Mouse (Mus musculus) neural tube, embryonic 15.5 days (tissue): ENCODE results near the gene 1700001C19Rik. TPM values are rescaled to one million over a fixed set of nuclear protein-coding genes. Genes with fewer than 3 reads are reported as not detected.
"Not testable (repeated sequence)": the region's sequence is repeated elsewhere in the genome, so short reads cannot be mapped to it uniquely, and the experiment has no call there.

Experiments used
- ATAC-seq: fragments of 200-750 bp; cut with Nextera tagmentation; 2 replicates; pipeline ENCODE4 v1.8.0; 2017; ENCODE audit warnings: mild to moderate bottlenecking, moderate TSS enrichment, moderate library complexity; ENCODE audit not compliant: low FRiP score
- H3K27ac ChIP-seq: fragments of 300-500 bp; sonication (generic); replicated peaks from 2 replicates; pipeline ENCODE4 v1.5.1; 2015; ENCODE audit warnings: mild to moderate bottlenecking, inconsistent platforms
- H3K27me3 ChIP-seq: fragments of 300-500 bp; sonication (generic); replicated peaks from 2 replicates; pipeline ENCODE4 v1.6.1; 2015; ENCODE audit warnings: inconsistent platforms
- H3K36me3 ChIP-seq: fragments of 300-500 bp; sonication (generic); 2 replicates; pipeline ENCODE4 v1.6.1; 2015; ENCODE audit warnings: inconsistent platforms
- H3K4me1 ChIP-seq: fragments of 300-500 bp; sonication (generic); 2 replicates; pipeline ENCODE4 v1.6.1; 2015; ENCODE audit warnings: inconsistent platforms
- H3K4me2 ChIP-seq: fragments of 300-500 bp; sonication (generic); 2 replicates; pipeline ENCODE4 v1.6.1; 2015; ENCODE audit warnings: inconsistent platforms, mild to moderate bottlenecking, moderate library complexity
- H3K4me3 ChIP-seq: fragments of 300-500 bp; sonication (generic); replicated peaks from 2 replicates; pipeline ENCODE4 v1.5.1; 2015; ENCODE audit warnings: mild to moderate bottlenecking, inconsistent platforms
- H3K9ac ChIP-seq: fragments of 300-500 bp; sonication (generic); replicated peaks from 2 replicates; pipeline ENCODE4 v1.6.1; 2015; ENCODE audit warnings: mild to moderate bottlenecking, inconsistent platforms
- H3K9me3 ChIP-seq: fragments of 300-500 bp; sonication (generic); replicated peaks from 2 replicates; pipeline ENCODE4 v1.6.1; 2016; ENCODE audit warnings: inconsistent platforms
- WGBS: fragments of 180-500 bp; shearing (Covaris S2); methylation state at CpG from one replicate; pipeline ENCODE4 v1.1.7; 2015; ENCODE audit warnings: mixed read lengths; 5-methylcytosine and 5-hydroxymethylcytosine counted together
- polyA plus RNA-seq: library from polyadenylated mRNA; unstranded; fragments of >200 nt; fragmentation: Nextera tagmentation; extraction: Ambion mirVana; gene quantifications from 2 replicates; pipeline ENCODE4 v1.2.1, GENCODE M21; 2015

The 1700001C19Rik gene
- polyA plus RNA-seq, 1 experiment from 2014 or later, result 0.78 TPM

DNA sequence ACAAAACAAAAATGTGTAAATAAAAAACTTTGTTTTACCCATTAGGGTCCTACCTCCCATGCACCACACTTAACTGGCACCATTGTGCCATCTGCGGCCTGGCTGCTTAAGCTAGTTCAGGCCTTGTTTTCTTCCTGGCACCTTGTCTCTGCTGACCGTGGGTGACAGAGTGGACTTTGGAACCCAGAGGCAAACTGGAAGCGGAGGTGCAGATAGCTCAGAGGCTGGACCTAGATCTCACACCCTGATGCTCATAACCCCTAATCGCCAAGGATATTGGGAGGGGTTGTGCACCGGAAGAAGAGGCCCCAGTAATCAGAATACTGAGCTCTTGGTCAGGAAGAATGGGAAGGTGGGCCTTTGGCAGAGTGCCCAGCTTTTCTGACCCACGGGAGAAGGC is 13.0 kb downstream of the 1700001C19Rik start:
- 77% methylated on average over 6 of the region's 6 CpGs for WGBS
- Histone ChIP-seq H3K27ac (no peak overlapping the region), H3K9ac (no peak overlapping the region), H3K9me3 (no peaks in the 10 kb centered on the region), H3K4me3 (no peak overlapping the region), H3K4me2 (no peak overlapping the region), H3K27me3 (0 out of 2 replicates have a peak, but pooled peaks cover 3% of the 10 kb centered on the region), H3K4me1 (peaks cover 6% of the 10 kb centered on the region), H3K36me3 (no peaks in the 10 kb centered on the region)
- ATAC-seq, result no peak

DNA sequence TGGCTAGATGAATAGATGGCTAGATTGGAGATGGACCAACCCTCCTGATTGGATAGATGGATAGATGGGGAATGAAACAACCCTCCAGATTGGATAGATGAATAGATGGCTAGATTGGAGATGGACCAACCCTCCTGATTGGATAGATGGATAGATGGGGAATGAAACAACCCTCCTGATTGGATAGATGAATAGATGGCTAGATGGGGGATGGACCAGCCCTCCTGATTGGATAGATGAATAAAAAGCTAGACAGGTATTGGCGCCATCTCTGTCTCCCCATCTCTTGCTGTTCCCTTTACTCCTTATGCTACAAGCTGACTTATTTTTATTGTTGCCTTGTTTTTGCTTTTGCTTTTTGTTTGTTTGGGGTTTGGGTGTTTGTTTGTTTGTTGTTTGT is 14.6 kb downstream of the 1700001C19Rik start:
- not testable (repeated sequence) for ATAC-seq, H3K4me3 ChIP-seq, H3K36me3 ChIP-seq, H3K4me2 ChIP-seq, H3K27me3 ChIP-seq, H3K9me3 ChIP-seq, H3K9ac ChIP-seq, H3K4me1 ChIP-seq, H3K27ac ChIP-seq
- WGBS, result 91% methylated on average over 1 of the region's 1 CpGs

- Histone ChIP-seq H3K9me3 (no peaks in the 10 kb centered on the region), H3K36me3 (no peaks in the 10 kb centered on the region), H3K4me1 (no peaks in the 10 kb centered on the region), H3K4me2 (no peak overlapping the region), H3K9ac (no peak overlapping the region), H3K27ac (no peak overlapping the region), H3K4me3 (no peak overlapping the region), H3K27me3 (0 out of 2 replicates have a peak, but pooled peaks cover 8% of the 10 kb centered on the region)
- no peak for ATAC-seq
- 90% methylated on average over 3 of the region's 3 CpGs for WGBS
These were observed 15.6 kb downstream of the 1700001C19Rik start for GRCm38 (mm10) chr17:47421566-47421965.

- Histone ChIP-seq H3K4me3 (no peak overlapping the region), H3K4me2 (no peak overlapping the region), H3K9me3 (no peaks in the 10 kb centered on the region), H3K4me1 (no peaks in the 10 kb centered on the region), H3K36me3 (no peaks in the 10 kb centered on the region), H3K27ac (no peak overlapping the region), H3K9ac (no peak overlapping the region), H3K27me3 (0 out of 2 replicates have a peak, but pooled peaks cover 8% of the 10 kb centered on the region)
- ATAC-seq, result no peak
- 77% methylated on average over 2 of the region's 2 CpGs for WGBS
These were observed 17.0 kb downstream of the 1700001C19Rik start for GRCm38 (mm10) chr17:47420195-47420594.

DNA sequence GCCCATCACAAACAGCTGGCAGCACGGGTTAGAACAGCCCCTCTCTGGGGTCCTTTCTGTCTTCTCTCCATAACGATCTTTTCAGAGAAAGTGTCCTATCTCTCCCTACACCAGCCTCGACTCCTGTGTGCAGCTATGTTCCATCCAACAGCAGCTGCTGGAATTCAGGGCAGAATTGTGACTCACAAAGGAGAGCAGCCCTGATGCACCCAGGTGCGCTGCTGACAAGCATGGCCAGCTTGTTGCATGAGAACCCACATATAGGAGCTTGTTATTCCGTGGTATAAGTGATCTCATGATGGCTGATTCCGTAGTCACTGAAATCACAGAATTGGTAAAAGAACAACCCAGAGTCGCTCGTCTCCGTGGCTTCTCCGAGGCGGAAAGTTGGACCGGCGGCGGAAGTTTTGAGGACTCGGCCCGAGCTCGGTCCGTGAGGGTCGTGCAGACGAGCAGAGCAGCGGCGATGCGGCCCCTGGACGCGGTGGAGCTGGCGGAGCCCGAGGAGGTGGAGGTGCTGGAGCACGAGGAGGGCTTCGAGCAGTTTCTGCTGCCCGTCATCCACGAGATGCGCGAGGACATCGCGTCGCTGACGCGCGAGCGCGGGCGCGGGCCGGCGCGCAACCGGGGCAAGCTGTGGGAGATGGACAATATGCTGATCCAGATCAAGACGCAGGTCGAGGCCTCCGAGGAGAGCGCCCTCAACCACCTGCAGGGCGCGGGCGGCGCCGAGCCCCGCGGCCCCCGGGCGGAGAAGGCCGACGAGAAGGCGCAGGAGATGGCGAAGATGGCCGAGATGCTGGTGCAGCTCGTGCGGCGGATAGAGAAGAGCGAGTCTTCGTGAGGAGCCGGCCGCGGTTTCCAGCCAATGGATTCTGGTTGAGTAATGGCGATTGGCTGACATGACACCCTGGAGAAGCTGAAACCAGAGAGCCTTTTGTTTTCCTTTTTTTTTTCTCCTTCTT is 27.0 kb downstream of the 1700001C19Rik start:
- peaks cover 51% of the 10 kb centered on the region for H3K27me3 ChIP-seq
- peak overlapping the region; percentile 68 for H3K4me2 ChIP-seq
- peak; percentile 45; the same call in 1 of the 2 replicates for ATAC-seq
- not testable (repeated sequence) for H3K27ac ChIP-seq, H3K9ac ChIP-seq, H3K36me3 ChIP-seq, H3K4me1 ChIP-seq, H3K9me3 ChIP-seq
- 3% methylated on average over 74 of the region's 74 CpGs for WGBS
- peak overlapping the region; percentile 40 for H3K4me3 ChIP-seq

- Histone ChIP-seq H3K27me3 (peaks cover 50% of the 10 kb centered on the region), H3K4me2 (no peak overlapping the region), H3K4me1 (peaks cover 6% of the 10 kb centered on the region), H3K27ac (no peak overlapping the region), H3K9me3 (no peaks in the 10 kb centered on the region), H3K36me3 (no peaks in the 10 kb centered on the region), H3K9ac (no peak overlapping the region), H3K4me3 (no peak overlapping the region)
- WGBS, result 24% methylated on average over 8 of the region's 8 CpGs
- no peak for ATAC-seq
These were observed 28.6 kb downstream of the 1700001C19Rik start for GRCm38 (mm10) chr17:47408558-47408898.

GRCm38 (mm10) chr17:47407717-47408557 is 29.2 kb downstream of the 1700001C19Rik start:
- H3K4me2 ChIP-seq, result no peak overlapping the region
- no peak overlapping the region for H3K9ac ChIP-seq
- 68% methylated on average over 10 of the region's 10 CpGs for WGBS
- ATAC-seq, result no peak
- no peaks in the 10 kb centered on the region for H3K9me3 ChIP-seq
- peaks cover 47% of the 10 kb centered on the region for H3K27me3 ChIP-seq
- no peak overlapping the region for H3K27ac ChIP-seq
- H3K4me3 ChIP-seq, result no peak overlapping the region
- peaks cover 6% of the 10 kb centered on the region for H3K4me1 ChIP-seq
- no peaks in the 10 kb centered on the region for H3K36me3 ChIP-seq

GRCm38 (mm10) chr17:47400451-47400850 is 36.7 kb downstream of the 1700001C19Rik start, which contains the start of gene Guca1a:
Gene Guca1a, minus strand, starts transcription at chr17:47400584.
- Histone ChIP-seq H3K4me2 (no peak within 1 kb of the TSS), H3K36me3 (no peaks in the 10 kb centered on the region), H3K27me3 (peaks cover 24% of the 10 kb centered on the region), H3K4me3 (no peak within 1 kb of the TSS), H3K9me3 (no peaks in the 10 kb centered on the region), H3K9ac (no peak within 1 kb of the TSS), H3K4me1 (peaks cover 3% of the 10 kb centered on the region), H3K27ac (no peak within 1 kb of the TSS)
- ATAC-seq, result no peak
- WGBS, result 69% methylated on average over 10 of the region's 10 CpGs

DNA sequence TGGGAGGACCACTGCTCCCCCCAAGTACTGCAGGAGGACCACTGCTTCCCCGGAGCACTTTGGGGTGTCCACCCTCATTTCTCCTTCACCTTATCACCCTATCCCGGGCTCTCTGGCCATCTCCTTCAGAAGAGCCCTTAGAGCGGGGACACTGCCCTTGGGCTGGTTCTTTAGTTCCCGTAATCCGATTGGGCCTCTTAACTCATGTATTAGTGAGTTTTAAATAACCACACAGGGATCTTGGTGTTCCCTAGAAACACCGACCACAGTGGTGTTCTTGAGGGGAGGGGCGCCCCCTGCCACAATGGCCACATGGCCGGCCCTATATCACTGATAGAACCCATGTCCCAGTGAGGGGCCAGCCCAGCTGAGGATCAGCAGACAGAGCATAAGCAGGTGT is 38.1 kb downstream of the 1700001C19Rik start:
- peaks cover 30% of the 10 kb centered on the region for H3K27me3 ChIP-seq
- ATAC-seq, result no peak
- no peak overlapping the region for H3K27ac ChIP-seq
- WGBS, result 90% methylated on average over 8 of the region's 8 CpGs
- H3K4me2 ChIP-seq, result no peak overlapping the region
- H3K4me1 ChIP-seq, result peaks cover 15% of the 10 kb centered on the region
- H3K9ac ChIP-seq, result no peak overlapping the region
- H3K9me3 ChIP-seq, result no peaks in the 10 kb centered on the region
- no peak overlapping the region for H3K4me3 ChIP-seq
- no peaks in the 10 kb centered on the region for H3K36me3 ChIP-seq

GRCm38 (mm10) chr17:47395376-47395913 is 41.7 kb downstream of the 1700001C19Rik start:
- 2% methylated on average over 18 of the region's 20 CpGs for WGBS
- Histone ChIP-seq H3K9me3 (no peaks in the 10 kb centered on the region), H3K4me3 (peak overlapping the region; percentile 23), H3K36me3 (no peaks in the 10 kb centered on the region), H3K27ac (no peak overlapping the region), H3K9ac (no peak overlapping the region), H3K4me1 (peaks cover 15% of the 10 kb centered on the region), H3K27me3 (peaks cover 32% of the 10 kb centered on the region), H3K4me2 (peak overlapping the region; percentile 52)
- peak; percentile 65; the same call in 1 of the 2 replicates for ATAC-seq

DNA sequence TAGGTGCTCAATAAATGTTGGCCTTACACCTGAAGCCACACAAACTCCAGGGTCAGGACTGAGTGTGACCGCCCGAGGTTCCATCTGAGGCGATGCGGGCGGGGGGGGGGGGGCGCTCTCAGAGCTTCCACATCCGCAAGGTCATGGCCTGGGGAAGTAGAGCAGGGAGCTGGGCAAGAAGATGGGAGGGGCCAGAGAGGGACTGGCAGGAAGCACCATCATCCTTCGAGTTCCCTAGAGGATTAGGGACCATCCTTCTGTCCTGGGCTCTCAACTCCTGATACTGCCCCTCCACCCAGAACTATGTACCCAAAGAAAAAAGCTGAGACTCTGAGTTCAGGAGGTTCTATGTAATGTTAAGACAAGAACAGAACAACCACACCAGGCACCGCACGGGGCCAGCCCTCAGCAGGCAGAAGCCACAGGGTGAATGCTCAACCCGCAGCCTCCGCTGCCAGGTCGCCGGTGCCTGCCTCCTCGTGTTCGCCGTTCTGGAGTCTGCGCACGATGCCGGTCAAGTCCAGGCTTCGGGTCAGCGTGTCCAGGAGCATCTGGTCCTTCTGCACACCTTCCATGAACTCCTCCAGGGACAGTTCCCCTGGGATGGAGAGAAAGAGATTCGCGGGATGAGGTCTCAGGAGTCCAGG is 42.8 kb downstream of the 1700001C19Rik start:
- Histone ChIP-seq H3K9me3 (no peaks in the 10 kb centered on the region), H3K36me3 (no peaks in the 10 kb centered on the region), H3K27me3 (peaks cover 32% of the 10 kb centered on the region), H3K27ac (no peak overlapping the region), H3K4me3 (peak overlapping the region; percentile 23), H3K4me2 (peak overlapping the region; percentile 52), H3K9ac (0 out of 2 replicates have a peak overlapping the region, but pooled peaks have one; percentile 3), H3K4me1 (peaks cover 15% of the 10 kb centered on the region)
- no peak for ATAC-seq
- 19% methylated on average over 24 of the region's 24 CpGs for WGBS
